Mouse (Mus musculus): ENCODE data around the gene Cux2.

DNA sequence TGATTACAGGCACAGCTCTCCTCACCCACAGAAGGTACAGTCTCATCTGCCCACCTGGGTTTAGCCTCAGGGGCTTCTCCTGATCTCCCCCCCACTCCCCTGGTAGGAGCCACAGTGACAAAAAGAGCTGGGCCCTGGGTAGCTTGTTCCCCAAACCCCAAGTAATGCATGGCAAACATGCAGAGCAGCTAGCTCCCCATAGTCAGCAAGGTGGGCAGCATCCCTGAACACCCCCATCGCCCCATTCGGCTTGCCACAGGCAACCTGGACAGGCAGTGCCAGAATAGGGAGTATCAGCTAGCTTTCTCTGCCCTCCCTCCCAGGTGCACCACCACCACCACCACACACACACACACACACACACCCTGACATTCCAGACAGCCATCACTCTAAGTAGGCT lies 216.7 kb downstream of the Cux2 start:
- TF ChIP-seq GATA1 (IDR thresholded peaks at IDR 0.05; ENCODE audit: borderline replicate concordance, low read length) (no peak), FLI1 (IDR thresholded peaks at IDR 0.05; ENCODE audit: low read length) (no peak)
